Mouse (Mus musculus) CH12.LX (cell line): ENCODE results near the gene Golim4.
A peak's percentile ranks its signal among the peaks of the same experiment; 100 is the strongest.

ENCODE experiments used
- CTCF ChIP-seq, 2 experiments: IDR thresholded peaks in 1 of 2; conservative IDR thresholded peaks in 1 of 2; 2 replicates each; pipeline ENCODE4 v1.5.1; 2011 to 2012; ENCODE audit warnings: low read depth in 2 of 2, low read length in 2 of 2, improper control_type of control experiment in 1 of 2, inconsistent platforms in 1 of 2, mild to moderate bottlenecking in 1 of 2, moderate library complexity in 1 of 2
- EP300 ChIP-seq: IDR thresholded peaks from 2 replicates; pipeline ENCODE4 v1.6.1; 2011; ENCODE audit warnings: low read length, improper control_type of control experiment
- ETS1 ChIP-seq: conservative IDR thresholded peaks from 2 replicates; pipeline ENCODE4 v1.6.1; 2012; ENCODE audit warnings: low read depth, mild to moderate bottlenecking, inconsistent platforms, low read length, improper control_type of control experiment, moderate library complexity
- IRF4 ChIP-seq: IDR thresholded peaks from 2 replicates; pipeline ENCODE4 v1.6.1; 2014; ENCODE audit warnings: low read depth, mild to moderate bottlenecking, inconsistent platforms, low read length, improper control_type of control experiment
- JUND ChIP-seq: conservative IDR thresholded peaks from 2 replicates; pipeline ENCODE4 v1.6.1; 2011; ENCODE audit warnings: low read depth, low read length, improper control_type of control experiment
- MAFK ChIP-seq: IDR thresholded peaks from 2 replicates; pipeline ENCODE4 v1.6.1; 2011; ENCODE audit warnings: low read length, improper control_type of control experiment; ENCODE audit not compliant: insufficient replicate concordance
- MAZ ChIP-seq: IDR thresholded peaks from 2 replicates; pipeline ENCODE4 v1.6.1; 2012; ENCODE audit warnings: low read depth, mild to moderate bottlenecking, inconsistent platforms, low read length, improper control_type of control experiment, moderate library complexity
- MXI1 ChIP-seq: IDR thresholded peaks from 2 replicates; pipeline ENCODE4 v1.6.1; 2011; ENCODE audit warnings: mild to moderate bottlenecking, low read depth, low read length, improper control_type of control experiment
- MYC ChIP-seq: IDR thresholded peaks from 2 replicates; pipeline ENCODE4 v1.6.1; 2011; ENCODE audit warnings: low read depth, mild to moderate bottlenecking, improper control_type of control experiment, low read length
- NELFE ChIP-seq: IDR thresholded peaks from 2 replicates; pipeline ENCODE4 v1.6.1; 2011; ENCODE audit warnings: low read depth, low read length, improper control_type of control experiment
- POLR2A ChIP-seq: IDR thresholded peaks from 2 replicates; pipeline ENCODE4 v1.6.1; 2011; ENCODE audit warnings: low read depth, mild to moderate bottlenecking, improper control_type of control experiment, low read length

- no peak for TF ChIP-seq CTCF (conservative IDR thresholded peaks at IDR 0.05 in 1 of 2, IDR thresholded peaks at IDR 0.05 in 1 of 2; ENCODE audit: low read depth in 2 of 2, low read length in 2 of 2)
- peak; percentile 78 for TF ChIP-seq JUND
- TF ChIP-seq IRF4: peak; percentile 94
- peak; percentile 77 for TF ChIP-seq ETS1
- no peak for TF ChIP-seq MAFK
- peak; percentile 98 for TF ChIP-seq EP300
- peak; percentile 51; the same call in 1 of the 2 replicates for TF ChIP-seq MYC
- no peak for TF ChIP-seq MAZ
- no peak for TF ChIP-seq POLR2A
- TF ChIP-seq NELFE: 0 out of 2 replicates have a peak, but pooled peaks have one; percentile 19
- peak; percentile 42; the same call in 1 of the 2 replicates for TF ChIP-seq MXI1
These were observed 121.3 kb downstream of the Golim4 start for GRCm38 (mm10) chr3:75835286-75835967.
